Mouse (Mus musculus): ENCODE measurements at regions not wholly inside any gene's neighbourhood (a gene's known extent, or its start where the extent isn't known, plus 50 kb on each side); places are given as distances from the start of the nearest gene placed in this dataset.
A peak's percentile ranks its signal among the peaks of the same experiment; 100 is the strongest.

- H3K4me3 ChIP-seq (ENCODE audit: low read depth, low read length) = no peak overlapping the region
- no peak overlapping the region for H3K4me2 ChIP-seq
- ATAC-seq (ENCODE audit: low FRiP score) (no peak), DNase-seq (ENCODE audit: low spot score, missing footprints) (no peak)
- no peak overlapping the region for H3K27ac ChIP-seq (ENCODE audit: low read depth, low read length)
- H3K27me3 ChIP-seq (ENCODE audit: control insufficient read depth, insufficient read depth, low read length) = no peaks in the 10 kb centered on the region
- no peaks in the 10 kb centered on the region for H3K36me3 ChIP-seq (ENCODE audit: control insufficient read depth, insufficient read depth, low read length)
- H3K4me1 ChIP-seq (ENCODE audit: control insufficient read depth, insufficient read depth, low read length) = no peaks in the 10 kb centered on the region
- WGBS = 85% methylated on average over 9 of the region's 9 CpGs
- no peak overlapping the region for H3K9ac ChIP-seq (ENCODE audit: low read length)
- no peaks in the 10 kb centered on the region for H3K9me3 ChIP-seq (ENCODE audit: control insufficient read depth, low read length)
Observed at GRCm38 (mm10) chr12:112426681-112427080, 62.6 kb upstream of the A530016L24Rik start.

- H3K27me3 ChIP-seq (ENCODE audit: control insufficient read depth, insufficient read depth, low read length) = no peaks in the 10 kb centered on the region
- H3K36me3 ChIP-seq (ENCODE audit: control insufficient read depth, insufficient read depth, low read length) = no peaks in the 10 kb centered on the region
- peaks cover 10% of the 10 kb centered on the region for H3K4me1 ChIP-seq (ENCODE audit: control insufficient read depth, insufficient read depth, low read length)
- no peaks in the 10 kb centered on the region for H3K9me3 ChIP-seq (ENCODE audit: control insufficient read depth, low read length)
- H3K9ac ChIP-seq (ENCODE audit: low read length) = no peak overlapping the region
- no peak overlapping the region for H3K4me3 ChIP-seq (ENCODE audit: low read depth, low read length)
- no peak overlapping the region for H3K4me2 ChIP-seq
- 75% methylated on average over 22 of the region's 22 CpGs for WGBS
- ATAC-seq (ENCODE audit: low FRiP score) = no peak
- no peak for DNase-seq (ENCODE audit: low spot score, missing footprints)
- no peak overlapping the region; the same call in 1 of the 2 replicates for H3K27ac ChIP-seq (ENCODE audit: low read depth, low read length)
Observed at GRCm38 (mm10) chr12:112430104-112430846, 59.0 kb upstream of the A530016L24Rik start.

- no peak overlapping the region for H3K4me3 ChIP-seq (ENCODE audit: low read depth, low read length)
- H3K9ac ChIP-seq (ENCODE audit: low read length) = no peak overlapping the region
- WGBS = 20% methylated on average over 12 of the region's 12 CpGs
- H3K4me2 ChIP-seq = no peak overlapping the region
- H3K36me3 ChIP-seq (ENCODE audit: control insufficient read depth, insufficient read depth, low read length) = no peaks in the 10 kb centered on the region
- no peaks in the 10 kb centered on the region for H3K27me3 ChIP-seq (ENCODE audit: control insufficient read depth, insufficient read depth, low read length)
- no peaks in the 10 kb centered on the region for H3K9me3 ChIP-seq (ENCODE audit: control insufficient read depth, low read length)
- peaks cover 10% of the 10 kb centered on the region for H3K4me1 ChIP-seq (ENCODE audit: control insufficient read depth, insufficient read depth, low read length)
- ATAC-seq (ENCODE audit: low FRiP score) = peak; percentile 47; the same call in 1 of the 2 replicates
- H3K27ac ChIP-seq (ENCODE audit: low read depth, low read length) = no peak overlapping the region
- peak; percentile 87 for DNase-seq (ENCODE audit: low spot score, missing footprints)
Observed at GRCm38 (mm10) chr12:112433315-112433714, 55.9 kb upstream of the A530016L24Rik start.

GRCm38 (mm10) chr12:112434673-112435294, 54.5 kb upstream of the A530016L24Rik start:
- ATAC-seq (ENCODE audit: low FRiP score) (no peak), DNase-seq (ENCODE audit: low spot score, missing footprints) (no peak)
- no peaks in the 10 kb centered on the region for H3K27me3 ChIP-seq (ENCODE audit: control insufficient read depth, insufficient read depth, low read length)
- no peak overlapping the region for H3K27ac ChIP-seq (ENCODE audit: low read depth, low read length)
- no peaks in the 10 kb centered on the region for H3K9me3 ChIP-seq (ENCODE audit: control insufficient read depth, low read length)
- H3K36me3 ChIP-seq (ENCODE audit: control insufficient read depth, insufficient read depth, low read length) = no peaks in the 10 kb centered on the region
- peaks cover 10% of the 10 kb centered on the region for H3K4me1 ChIP-seq (ENCODE audit: control insufficient read depth, insufficient read depth, low read length)
- H3K9ac ChIP-seq (ENCODE audit: low read length) = no peak overlapping the region
- H3K4me3 ChIP-seq (ENCODE audit: low read depth, low read length) = no peak overlapping the region
- 62% methylated on average over 3 of the region's 3 CpGs for WGBS
- no peak overlapping the region for H3K4me2 ChIP-seq

- H3K27me3 ChIP-seq (ENCODE audit: control insufficient read depth, insufficient read depth, low read length) = no peaks in the 10 kb centered on the region
- peaks cover 10% of the 10 kb centered on the region for H3K4me1 ChIP-seq (ENCODE audit: control insufficient read depth, insufficient read depth, low read length)
- no peak for DNase-seq (ENCODE audit: low spot score, missing footprints)
- H3K4me3 ChIP-seq (ENCODE audit: low read depth, low read length) = no peak overlapping the region
- H3K9ac ChIP-seq (ENCODE audit: low read length) = no peak overlapping the region
- no peak for ATAC-seq (ENCODE audit: low FRiP score)
- no peak overlapping the region for H3K27ac ChIP-seq (ENCODE audit: low read depth, low read length)
- WGBS = 75% methylated on average over 21 of the region's 21 CpGs
- no peak overlapping the region for H3K4me2 ChIP-seq
- no peaks in the 10 kb centered on the region for H3K9me3 ChIP-seq (ENCODE audit: control insufficient read depth, low read length)
- H3K36me3 ChIP-seq (ENCODE audit: control insufficient read depth, insufficient read depth, low read length) = no peaks in the 10 kb centered on the region
Observed at GRCm38 (mm10) chr12:112435295-112436110, 53.7 kb upstream of the A530016L24Rik start.

- no peak overlapping the region for H3K4me3 ChIP-seq (ENCODE audit: low read depth, low read length)
- no peak overlapping the region for H3K4me2 ChIP-seq
- ATAC-seq (ENCODE audit: low FRiP score) (no peak), DNase-seq (ENCODE audit: low spot score, missing footprints) (no peak)
- no peak overlapping the region for H3K27ac ChIP-seq (ENCODE audit: low read depth, low read length)
- H3K9me3 ChIP-seq (ENCODE audit: control insufficient read depth, low read length) = no peaks in the 10 kb centered on the region
- no peaks in the 10 kb centered on the region for H3K27me3 ChIP-seq (ENCODE audit: control insufficient read depth, insufficient read depth, low read length)
- peaks cover 10% of the 10 kb centered on the region for H3K4me1 ChIP-seq (ENCODE audit: control insufficient read depth, insufficient read depth, low read length)
- H3K9ac ChIP-seq (ENCODE audit: low read length) = no peak overlapping the region
- WGBS = 61% methylated on average over 3 of the region's 3 CpGs
- no peaks in the 10 kb centered on the region for H3K36me3 ChIP-seq (ENCODE audit: control insufficient read depth, insufficient read depth, low read length)
Observed at GRCm38 (mm10) chr12:112437046-112437445, 52.2 kb upstream of the A530016L24Rik start.

- WGBS = 88% methylated on average over 8 of the region's 8 CpGs
- Histone ChIP-seq H3K27me3 (ENCODE audit: control insufficient read depth, insufficient read depth, low read length) (no peaks in the 10 kb centered on the region), H3K9ac (ENCODE audit: low read length) (no peak overlapping the region), H3K36me3 (ENCODE audit: control insufficient read depth, insufficient read depth, low read length) (no peaks in the 10 kb centered on the region), H3K4me3 (ENCODE audit: low read depth, low read length) (no peak overlapping the region), H3K4me2 (no peak overlapping the region), H3K9me3 (ENCODE audit: control insufficient read depth, low read length) (no peaks in the 10 kb centered on the region), H3K27ac (ENCODE audit: low read depth, low read length) (no peak overlapping the region), H3K4me1 (ENCODE audit: control insufficient read depth, insufficient read depth, low read length) (peaks cover 7% of the 10 kb centered on the region)
- no peak for DNase-seq (ENCODE audit: low spot score, missing footprints)
- no peak for ATAC-seq (ENCODE audit: low FRiP score)
Observed at GRCm38 (mm10) chr12:112438206-112438605, 51.0 kb upstream of the A530016L24Rik start.
